Mouse (Mus musculus) NIH3T3 (cell line): ENCODE measurements around the gene Prrt1.

Experiments used
- DNase-seq: peaks from one replicate; pipeline ENCODE4 v3.0.0-alpha.2; 2012; ENCODE audit warnings: low read depth

Prrt1 gene

GRCm38 (mm10) chr17:34597566-34598095, 31.7 kb upstream of the Prrt1 start, which contains the start of gene Ager:
Ager (plus strand) TSS chr17:34597862.
- DNase-seq = no peak

GRCm38 (mm10) chr17:34599891-34600290, 29.4 kb upstream of the Prrt1 start:
- DNase-seq = no peak

GRCm38 (mm10) chr17:34601796-34602195, 27.5 kb upstream of the Prrt1 start:
- DNase-seq = no peak

- peak; percentile 100 for DNase-seq
Measured at GRCm38 (mm10) chr17:34603375-34604060, 25.8 kb upstream of the Prrt1 start, which contains the start of gene Rnf5. Rnf5 (minus strand) TSS chr17:34603690.

- DNase-seq = peak; percentile 100
Measured at GRCm38 (mm10) chr17:34604061-34604508, 25.2 kb upstream of the Prrt1 start, which contains the start of gene Agpat1. Agpat1 (plus strand) TSS chr17:34604262.

GRCm38 (mm10) chr17:34604511-34605237, 24.7 kb upstream of the Prrt1 start:
- DNase-seq = peak; percentile 60

- peak; percentile 98 for DNase-seq
Measured at GRCm38 (mm10) chr17:34605609-34606008, 23.7 kb upstream of the Prrt1 start.

- DNase-seq = peak; percentile 26
Measured at GRCm38 (mm10) chr17:34606186-34607039, 22.9 kb upstream of the Prrt1 start.

- no peak for DNase-seq
Measured at GRCm38 (mm10) chr17:34607997-34608396, 21.3 kb upstream of the Prrt1 start.

- DNase-seq = no peak
Measured at GRCm38 (mm10) chr17:34611050-34611449, 18.3 kb upstream of the Prrt1 start.

- DNase-seq = no peak
Measured at GRCm38 (mm10) chr17:34613054-34613645, 16.2 kb upstream of the Prrt1 start.

- DNase-seq = no peak
Measured at GRCm38 (mm10) chr17:34613830-34614229, 15.5 kb upstream of the Prrt1 start.

- DNase-seq = no peak
Measured at GRCm38 (mm10) chr17:34615871-34616270, 13.5 kb upstream of the Prrt1 start, which contains the start of gene Egfl8. Egfl8 (minus strand) TSS chr17:34615971.

- DNase-seq = peak; percentile 90
Measured at GRCm38 (mm10) chr17:34618999-34619398, 10.3 kb upstream of the Prrt1 start.

GRCm38 (mm10) chr17:34621006-34621405, 8.3 kb upstream of the Prrt1 start:
- no peak for DNase-seq

GRCm38 (mm10) chr17:34623161-34623560, 6.2 kb upstream of the Prrt1 start:
- no peak for DNase-seq

- peak; percentile 34 for DNase-seq
Measured at GRCm38 (mm10) chr17:34624981-34625380, 4.4 kb upstream of the Prrt1 start.

GRCm38 (mm10) chr17:34626062-34626772, 3.1 kb upstream of the Prrt1 start:
- no peak for DNase-seq

- peak; percentile 80 for DNase-seq
Measured at GRCm38 (mm10) chr17:34626773-34627092, 2.6 kb upstream of the Prrt1 start.

GRCm38 (mm10) chr17:34627093-34627942, 2.0 kb upstream of the Prrt1 start:
- DNase-seq = peak; percentile 96
